Mouse (Mus musculus): ENCODE data around the gene Syt16.

DNA sequence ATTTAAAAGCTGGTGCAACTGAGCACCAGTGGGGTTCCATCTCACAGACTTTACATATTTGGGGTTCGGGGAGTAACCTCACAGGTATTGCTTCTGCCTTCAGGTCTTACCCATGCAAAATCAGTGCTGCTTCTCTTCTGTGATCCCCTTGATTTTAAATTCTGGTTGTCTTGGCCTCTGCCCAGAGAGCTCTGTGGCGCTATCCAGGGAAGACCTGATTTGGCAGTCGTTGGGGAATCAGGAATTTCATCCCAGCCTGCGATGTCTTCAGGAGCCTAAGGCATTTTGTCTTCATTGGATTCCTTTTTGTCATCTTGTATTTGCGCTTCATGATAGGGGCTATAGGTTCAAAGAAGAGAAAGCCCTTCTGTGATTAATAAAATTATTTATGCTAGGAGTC is 95.1 kb downstream of the Syt16 start:
- TF ChIP-seq TAL1 (IDR thresholded peaks at IDR 0.05; ENCODE audit: low read length) (no peak), GATA1 (IDR thresholded peaks at IDR 0.05; ENCODE audit: low read length) (no peak)

Data from erythroblast, embryonic 14.5 days (primary cell).